Mouse (Mus musculus): Measurements from ENCODE around the gene Atxn1. TPM values are rescaled to one million over a fixed set of nuclear protein-coding genes. Genes with fewer than 3 reads are reported as not detected.
A peak's percentile ranks its signal among the peaks of the same experiment; 100 is the strongest.

Gene Atxn1
- polyA plus RNA-seq, 1 experiment from 2014 or later: 9.0 TPM

GRCm38 (mm10) chr13:45734531-45734930, 230.3 kb downstream of the Atxn1 start:
- ATAC-seq (replicated peaks): no peak
- no peaks in the 10 kb centered on the region for H3K36me3 ChIP-seq (replicated peaks)
- no peak overlapping the region for H3K9ac ChIP-seq
- H3K4me1 ChIP-seq: no peaks in the 10 kb centered on the region
- H3K4me3 ChIP-seq: no peak overlapping the region
- 96% methylated on average over 3 of the region's 3 CpGs for WGBS
- H3K27me3 ChIP-seq (replicated peaks): no peaks in the 10 kb centered on the region
- H3K27ac ChIP-seq: no peak overlapping the region
- H3K9me3 ChIP-seq: no peaks in the 10 kb centered on the region
- no peak overlapping the region for H3K4me2 ChIP-seq

- H3K36me3 ChIP-seq (replicated peaks): no peaks in the 10 kb centered on the region
- no peaks in the 10 kb centered on the region for H3K4me1 ChIP-seq
- H3K9me3 ChIP-seq: no peaks in the 10 kb centered on the region
- ATAC-seq (replicated peaks): no peak
- H3K27me3 ChIP-seq (replicated peaks): no peaks in the 10 kb centered on the region
- no peak overlapping the region for H3K4me2 ChIP-seq
- no peak overlapping the region for H3K4me3 ChIP-seq
- 74% methylated on average over 6 of the region's 6 CpGs for WGBS
- H3K9ac ChIP-seq: no peak overlapping the region
- H3K27ac ChIP-seq: no peak overlapping the region
These were observed 232.2 kb downstream of the Atxn1 start for GRCm38 (mm10) chr13:45732590-45732989.

GRCm38 (mm10) chr13:45726917-45727316, 237.9 kb downstream of the Atxn1 start:
- H3K9ac ChIP-seq: no peak overlapping the region

GRCm38 (mm10) chr13:45726181-45726580, 238.6 kb downstream of the Atxn1 start:
- Histone ChIP-seq H3K27me3 (replicated peaks) (no peaks in the 10 kb centered on the region), H3K4me2 (no peak overlapping the region), H3K4me1 (peaks cover 9% of the 10 kb centered on the region; the same call in 1 of the 2 replicates), H3K36me3 (replicated peaks) (no peaks in the 10 kb centered on the region), H3K27ac (no peak overlapping the region), H3K9ac (no peak overlapping the region), H3K4me3 (no peak overlapping the region), H3K9me3 (no peaks in the 10 kb centered on the region)
- no peak for ATAC-seq (replicated peaks)
- WGBS: 93% methylated on average over 6 of the region's 6 CpGs

More at GRCm38 (mm10) chr13:45726917-45727316, 237.9 kb downstream of the Atxn1 start:
- Histone ChIP-seq H3K36me3 (replicated peaks) (no peaks in the 10 kb centered on the region), H3K4me3 (no peak overlapping the region), H3K4me2 (no peak overlapping the region), H3K27ac (no peak overlapping the region), H3K4me1 (peaks cover 9% of the 10 kb centered on the region; the same call in 1 of the 2 replicates), H3K9me3 (no peaks in the 10 kb centered on the region), H3K27me3 (replicated peaks) (no peaks in the 10 kb centered on the region)
- ATAC-seq (replicated peaks): no peak

- H3K4me1 ChIP-seq: peaks cover 9% of the 10 kb centered on the region; the same call in 1 of the 2 replicates
- WGBS: 73% methylated on average over 14 of the region's 14 CpGs
- no peaks in the 10 kb centered on the region for H3K36me3 ChIP-seq (replicated peaks)
These were observed 240.1 kb downstream of the Atxn1 start for GRCm38 (mm10) chr13:45724507-45725259.

GRCm38 (mm10) chr13:45722885-45723284, 241.9 kb downstream of the Atxn1 start:
- no peaks in the 10 kb centered on the region for H3K9me3 ChIP-seq
- no peak for ATAC-seq (replicated peaks)
- 84% methylated on average over 5 of the region's 5 CpGs for WGBS

More at GRCm38 (mm10) chr13:45724507-45725259, 240.1 kb downstream of the Atxn1 start:
- Histone ChIP-seq H3K27ac (no peak overlapping the region), H3K4me3 (no peak overlapping the region), H3K9me3 (no peaks in the 10 kb centered on the region), H3K4me2 (no peak overlapping the region), H3K27me3 (replicated peaks) (no peaks in the 10 kb centered on the region), H3K9ac (no peak overlapping the region)
- ATAC-seq (replicated peaks): no peak

GRCm38 (mm10) chr13:45721621-45722020, 243.2 kb downstream of the Atxn1 start:
- Histone ChIP-seq H3K36me3 (replicated peaks) (no peaks in the 10 kb centered on the region), H3K27me3 (replicated peaks) (no peaks in the 10 kb centered on the region), H3K9me3 (no peaks in the 10 kb centered on the region), H3K27ac (0 out of 2 replicates have a peak overlapping the region, but pooled peaks have one; percentile 9), H3K9ac (no peak overlapping the region), H3K4me3 (no peak overlapping the region), H3K4me1 (peaks cover 9% of the 10 kb centered on the region; the same call in 1 of the 2 replicates), H3K4me2 (no peak overlapping the region)
- WGBS: 84% methylated on average over 8 of the region's 8 CpGs
- ATAC-seq (replicated peaks): no peak

More at GRCm38 (mm10) chr13:45722885-45723284, 241.9 kb downstream of the Atxn1 start:
- no peak overlapping the region for H3K9ac ChIP-seq
- no peaks in the 10 kb centered on the region for H3K36me3 ChIP-seq (replicated peaks)
- H3K4me3 ChIP-seq: no peak overlapping the region
- no peak overlapping the region for H3K4me2 ChIP-seq
- H3K27ac ChIP-seq: no peak overlapping the region
- no peaks in the 10 kb centered on the region for H3K27me3 ChIP-seq (replicated peaks)
- peaks cover 9% of the 10 kb centered on the region; the same call in 1 of the 2 replicates for H3K4me1 ChIP-seq

GRCm38 (mm10) chr13:45718850-45719249, 246.0 kb downstream of the Atxn1 start:
- Histone ChIP-seq H3K4me1 (no peaks in the 10 kb centered on the region), H3K4me2 (no peak overlapping the region), H3K9ac (no peak overlapping the region), H3K27ac (no peak overlapping the region), H3K9me3 (no peaks in the 10 kb centered on the region), H3K36me3 (replicated peaks) (no peaks in the 10 kb centered on the region), H3K4me3 (no peak overlapping the region), H3K27me3 (replicated peaks) (no peaks in the 10 kb centered on the region)
- WGBS: 46% methylated on average over 3 of the region's 3 CpGs
- ATAC-seq (replicated peaks): no peak

- H3K4me1 ChIP-seq: no peaks in the 10 kb centered on the region
- H3K9me3 ChIP-seq: no peaks in the 10 kb centered on the region
- no peak overlapping the region for H3K4me3 ChIP-seq
- H3K9ac ChIP-seq: no peak overlapping the region
- no peaks in the 10 kb centered on the region for H3K27me3 ChIP-seq (replicated peaks)
- H3K27ac ChIP-seq: no peak overlapping the region
- WGBS: 72% methylated on average over 7 of the region's 7 CpGs
- H3K4me2 ChIP-seq: no peak overlapping the region
- H3K36me3 ChIP-seq (replicated peaks): no peaks in the 10 kb centered on the region
- ATAC-seq (replicated peaks): no peak
These were observed 249.1 kb downstream of the Atxn1 start for GRCm38 (mm10) chr13:45715583-45716180.

- Histone ChIP-seq H3K27me3 (replicated peaks) (no peaks in the 10 kb centered on the region), H3K27ac (0 out of 2 replicates have a peak overlapping the region, but pooled peaks have one; percentile 39)
These were observed 254.8 kb downstream of the Atxn1 start for GRCm38 (mm10) chr13:45710041-45710440.

GRCm38 (mm10) chr13:45709402-45709801, 255.4 kb downstream of the Atxn1 start:
- peak overlapping the region; percentile 39; the same call in 1 of the 2 replicates for H3K27ac ChIP-seq

More at GRCm38 (mm10) chr13:45710041-45710440, 254.8 kb downstream of the Atxn1 start:
- ATAC-seq (replicated peaks): no peak
- H3K4me3 ChIP-seq: no peak overlapping the region
- H3K4me2 ChIP-seq: no peak overlapping the region
- H3K4me1 ChIP-seq: no peaks in the 10 kb centered on the region
- 87% methylated on average over 8 of the region's 8 CpGs for WGBS
- H3K9ac ChIP-seq: no peak overlapping the region
- H3K9me3 ChIP-seq: no peaks in the 10 kb centered on the region
- no peaks in the 10 kb centered on the region for H3K36me3 ChIP-seq (replicated peaks)

GRCm38 (mm10) chr13:45701296-45701790, 263.5 kb downstream of the Atxn1 start:
- no peak overlapping the region for H3K27ac ChIP-seq
- ATAC-seq (replicated peaks): no peak
- no peaks in the 10 kb centered on the region for H3K27me3 ChIP-seq (replicated peaks)
- H3K36me3 ChIP-seq (replicated peaks): no peaks in the 10 kb centered on the region
- H3K9ac ChIP-seq: no peak overlapping the region
- no peak overlapping the region for H3K4me2 ChIP-seq
- no peaks in the 10 kb centered on the region for H3K9me3 ChIP-seq
- no peak overlapping the region for H3K4me3 ChIP-seq
- WGBS: 75% methylated on average over 7 of the region's 7 CpGs
- H3K4me1 ChIP-seq: no peaks in the 10 kb centered on the region

More at GRCm38 (mm10) chr13:45709402-45709801, 255.4 kb downstream of the Atxn1 start:
- no peaks in the 10 kb centered on the region for H3K4me1 ChIP-seq
- no peak overlapping the region for H3K4me3 ChIP-seq
- H3K9ac ChIP-seq: no peak overlapping the region
- 59% methylated on average over 11 of the region's 11 CpGs for WGBS
- no peaks in the 10 kb centered on the region for H3K27me3 ChIP-seq (replicated peaks)
- no peaks in the 10 kb centered on the region for H3K9me3 ChIP-seq
- H3K36me3 ChIP-seq (replicated peaks): no peaks in the 10 kb centered on the region
- 0 out of 2 replicates have a peak overlapping the region, but pooled peaks have one; percentile 9 for H3K4me2 ChIP-seq
- ATAC-seq (replicated peaks): no peak

Data from midbrain, embryonic 15.5 days (tissue).